Mouse (Mus musculus): ENCODE data around the gene Ubn1. TPM values are rescaled to one million over a fixed set of nuclear protein-coding genes. Genes with fewer than 3 reads are reported as not detected.

The Ubn1 gene
- total RNA-seq, 2 experiments from 2014 or later, result 30.4 to 33.1 TPM

DNA sequence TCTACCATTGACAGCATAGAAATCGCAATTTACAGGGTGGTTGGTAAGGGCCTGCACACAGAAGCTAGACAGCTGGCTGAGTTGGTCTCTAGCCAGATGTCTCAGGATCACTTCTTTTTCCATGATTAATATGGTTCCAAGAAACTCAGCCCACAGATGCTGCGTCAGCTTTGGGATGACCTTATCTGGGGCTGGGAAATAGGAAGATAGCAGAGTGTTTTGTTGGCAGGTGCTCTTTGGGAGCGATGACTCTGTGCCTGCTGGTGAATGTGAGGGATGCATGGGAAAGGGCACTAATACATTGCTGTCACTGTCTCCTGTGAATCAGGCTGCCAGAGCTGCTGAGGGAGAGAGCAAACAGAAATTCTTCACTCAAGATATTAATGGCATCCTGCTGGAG is 20.5 kb downstream of the Ubn1 start:
- intact Hi-C loops (cut with DNase I), result no loop called here
- DNase-seq, result no peak

GRCm38 (mm10) chr16:5071974-5072373 is 22.1 kb downstream of the Ubn1 start:
- DNase-seq, result no peak
- intact Hi-C loops (cut with DNase I), result no loop called here

GRCm38 (mm10) chr16:5074341-5074740 is 24.5 kb downstream of the Ubn1 start:
- intact Hi-C loops (cut with DNase I), result no loop called here
- DNase-seq, result no peak

GRCm38 (mm10) chr16:5085196-5085595 is 35.3 kb downstream of the Ubn1 start:
- DNase-seq, result no peak
- intact Hi-C loops (cut with DNase I), result no loop called here

DNA sequence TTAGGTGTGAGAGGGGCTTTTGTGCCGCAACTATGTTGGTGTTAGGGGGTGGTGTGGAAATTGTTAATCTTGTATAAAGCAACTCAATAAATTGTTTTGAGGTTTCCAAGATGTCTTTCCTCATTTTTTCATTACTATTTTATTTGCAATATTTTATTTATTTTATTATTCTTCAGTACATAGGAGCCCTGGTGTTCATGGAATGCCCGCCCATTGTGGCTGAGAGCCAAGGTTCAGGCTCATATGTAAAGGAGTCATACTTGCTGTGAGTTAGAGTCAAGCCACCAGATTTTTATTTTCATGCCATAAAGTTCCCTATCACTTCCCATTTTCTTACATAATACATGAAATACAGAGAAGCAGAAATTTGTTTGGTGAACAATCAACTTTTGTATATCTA is 36.3 kb downstream of the Ubn1 start:
- intact Hi-C loops (cut with DNase I), result no loop called here
- DNase-seq, result no peak

- DNase-seq, result no peak
- intact Hi-C loops (cut with DNase I), result no loop called here
Observed at GRCm38 (mm10) chr16:5089021-5089420, 39.2 kb downstream of the Ubn1 start.

DNA sequence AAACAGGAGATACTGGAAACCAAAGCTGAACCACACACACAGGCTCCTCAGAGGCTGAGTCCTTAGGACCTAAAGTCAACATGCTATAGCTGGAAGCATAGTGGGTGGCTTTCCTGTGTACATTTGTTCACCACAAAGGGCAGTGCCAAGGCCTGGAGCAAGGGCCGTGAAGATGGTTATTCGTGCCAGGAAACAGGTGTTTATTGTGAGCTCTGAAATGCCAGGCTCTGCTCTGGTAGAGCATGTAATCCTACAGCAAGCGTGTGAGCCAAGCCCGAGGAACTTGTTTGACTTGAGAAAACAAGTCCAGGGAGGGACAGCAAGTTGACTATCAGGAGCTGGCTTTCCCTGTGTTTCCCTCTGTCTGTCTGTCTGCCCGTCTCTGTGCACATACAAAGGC is 43.4 kb downstream of the Ubn1 start:
- intact Hi-C loops (cut with DNase I), result no loop called here
- DNase-seq, result no peak

GRCm38 (mm10) chr16:5096504-5096903 is 46.6 kb downstream of the Ubn1 start:
- intact Hi-C loops (cut with DNase I), result no loop called here
- DNase-seq, result no peak

DNA sequence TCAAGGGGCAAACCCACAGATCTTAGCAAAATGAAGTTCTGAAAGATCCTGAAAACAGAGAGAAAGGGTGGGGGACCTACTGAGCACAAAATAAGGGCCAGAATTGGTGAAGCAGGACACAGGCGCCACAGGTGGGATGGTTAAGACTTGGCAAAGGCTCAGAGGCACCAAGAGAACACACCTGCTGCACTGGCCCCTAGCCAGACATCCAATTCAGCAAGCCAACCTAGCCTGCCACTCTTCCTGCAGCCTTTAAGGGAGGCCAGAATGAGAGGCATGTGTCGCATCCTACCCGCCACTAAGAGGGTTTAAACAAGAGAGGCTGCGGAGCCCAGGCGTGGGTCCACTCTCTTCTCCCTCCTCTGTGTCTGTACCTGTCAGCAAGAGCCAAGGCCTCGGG is 51.1 kb downstream of the Ubn1 start:
- intact Hi-C loops (cut with DNase I), result no loop called here
- peak; percentile 74 for DNase-seq

DNA sequence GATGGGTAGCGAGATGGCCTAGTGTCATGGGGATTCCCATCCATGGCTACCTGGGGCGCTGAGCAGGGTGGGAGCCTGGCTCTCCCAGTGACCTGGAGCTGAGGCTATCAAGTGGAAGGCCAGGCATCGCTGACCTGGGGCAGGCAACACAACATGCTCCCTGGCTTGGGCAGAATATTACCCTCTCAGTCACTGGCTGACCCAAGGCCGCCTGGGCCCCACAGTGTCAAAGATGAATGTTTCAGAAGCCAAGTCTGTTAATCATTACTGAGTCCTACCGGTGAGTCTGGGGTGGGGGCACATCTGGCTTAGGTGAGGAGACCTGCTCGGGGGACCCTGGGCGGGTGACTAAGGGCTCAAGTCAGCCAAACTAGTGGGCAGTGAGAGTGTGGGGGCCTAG is 60.0 kb downstream of the Ubn1 start:
- no peak for DNase-seq
- intact Hi-C loops (cut with DNase I), result no loop called here

DNA sequence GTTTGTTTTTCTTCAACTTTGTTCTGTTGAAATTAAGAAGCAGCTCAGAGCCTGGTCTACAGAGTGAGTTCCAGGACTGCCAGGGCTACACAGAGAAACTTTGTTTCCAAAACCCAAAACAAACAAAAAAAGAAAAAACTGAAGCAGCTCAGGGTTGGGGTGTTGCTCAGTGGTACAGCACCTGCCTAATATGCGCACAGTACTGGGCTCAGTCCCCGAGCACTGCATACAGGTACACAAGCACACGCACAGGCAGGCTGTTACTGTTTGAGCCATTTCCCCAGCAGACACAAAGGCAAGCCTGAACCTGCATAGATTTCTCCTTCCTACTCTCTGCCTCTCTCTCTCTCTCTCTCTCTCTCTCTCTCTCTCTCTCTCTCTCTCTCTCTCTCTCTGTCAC is 61.2 kb downstream of the Ubn1 start:
- intact Hi-C loops (cut with DNase I), result no loop called here
- no peak for DNase-seq

- DNase-seq, result no peak
- intact Hi-C loops (cut with DNase I), result no loop called here
Observed at GRCm38 (mm10) chr16:5113002-5113550, 63.2 kb downstream of the Ubn1 start.

DNA sequence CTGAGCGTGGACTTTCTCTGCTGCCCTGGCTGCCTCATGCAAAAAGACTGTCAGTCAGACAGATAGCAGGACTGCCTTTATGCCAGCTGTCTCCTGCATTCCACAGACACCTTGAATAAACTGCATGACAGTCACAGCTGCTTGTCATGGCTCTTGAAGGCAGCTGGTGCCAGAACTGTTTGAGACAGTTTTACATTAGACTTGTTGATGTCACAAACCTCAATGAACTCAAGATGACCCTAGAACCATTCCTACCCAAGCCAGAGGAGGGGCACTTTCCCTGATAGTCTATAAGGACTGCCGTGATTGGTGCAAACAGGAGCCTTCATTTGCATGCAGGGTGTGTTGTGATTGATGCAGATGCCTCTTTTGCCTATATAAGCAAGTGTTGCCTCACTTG is 63.7 kb downstream of the Ubn1 start:
- no peak for DNase-seq
- intact Hi-C loops (cut with DNase I), result no loop called here

DNA sequence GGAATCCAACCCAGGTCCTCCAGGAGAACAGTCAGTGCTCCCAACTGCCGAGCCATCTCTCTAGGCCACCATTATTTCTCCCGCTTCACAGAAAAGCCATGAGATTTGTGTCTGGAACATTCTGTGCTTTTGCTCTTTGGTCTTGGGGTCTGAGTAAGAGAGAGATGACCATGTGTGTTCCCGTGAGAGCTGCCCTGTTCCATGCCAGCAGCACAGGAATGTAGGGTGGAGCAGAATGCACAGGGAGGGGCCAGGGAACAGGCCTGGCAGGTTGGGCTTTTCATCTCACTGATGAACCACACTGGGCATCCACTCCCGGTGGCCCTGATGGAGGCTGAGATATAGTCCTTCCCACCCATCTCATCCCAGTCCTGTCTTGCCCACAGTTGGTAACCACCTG is 69.5 kb downstream of the Ubn1 start:
- intact Hi-C loops (cut with DNase I), result no loop called here
- no peak for DNase-seq

DNA sequence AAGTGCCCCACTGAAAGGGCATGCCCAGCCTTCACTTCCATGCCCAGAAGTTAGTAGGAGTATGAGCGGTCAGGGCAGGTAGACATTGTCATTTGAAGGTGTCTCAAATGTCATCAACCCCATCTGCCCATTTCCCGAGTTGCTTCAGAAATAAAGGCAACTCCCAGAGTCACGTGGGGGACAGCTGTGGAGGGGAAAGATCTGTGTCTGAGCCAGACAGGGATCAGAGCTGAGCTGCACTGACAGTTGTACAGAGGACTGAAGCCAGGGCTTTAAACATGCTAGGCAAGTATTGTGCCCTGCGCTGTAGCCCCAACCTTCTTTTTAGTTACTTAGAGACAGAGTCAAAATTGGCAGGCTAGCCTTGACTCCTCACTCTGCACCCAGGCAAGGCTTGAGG is 70.0 kb downstream of the Ubn1 start:
- intact Hi-C loops (cut with DNase I), result no loop called here
- DNase-seq, result no peak

GRCm38 (mm10) chr16:5123476-5123875 is 73.6 kb downstream of the Ubn1 start:
- DNase-seq, result no peak
- intact Hi-C loops (cut with DNase I), result no loop called here

DNA sequence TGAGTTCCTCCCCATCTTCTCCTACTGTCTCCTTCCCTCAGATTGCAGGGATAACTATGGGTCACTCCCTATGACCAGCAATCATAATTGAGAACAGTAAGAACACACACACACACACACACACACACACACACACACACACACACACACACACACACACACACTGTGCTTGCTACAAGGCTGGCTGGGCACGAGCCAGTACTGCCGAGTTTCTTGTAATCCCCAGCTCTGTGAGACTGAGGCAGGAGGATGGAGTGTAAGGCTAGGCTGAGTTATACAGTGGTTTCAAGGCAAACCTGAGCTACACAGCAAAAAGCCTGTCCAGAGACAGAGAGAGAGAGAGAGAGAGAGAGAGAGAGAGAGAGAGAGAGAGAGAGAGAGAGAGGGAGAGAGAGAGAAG is 80.3 kb downstream of the Ubn1 start:
- DNase-seq, result no peak
- intact Hi-C loops (cut with DNase I), result no loop called here

DNA sequence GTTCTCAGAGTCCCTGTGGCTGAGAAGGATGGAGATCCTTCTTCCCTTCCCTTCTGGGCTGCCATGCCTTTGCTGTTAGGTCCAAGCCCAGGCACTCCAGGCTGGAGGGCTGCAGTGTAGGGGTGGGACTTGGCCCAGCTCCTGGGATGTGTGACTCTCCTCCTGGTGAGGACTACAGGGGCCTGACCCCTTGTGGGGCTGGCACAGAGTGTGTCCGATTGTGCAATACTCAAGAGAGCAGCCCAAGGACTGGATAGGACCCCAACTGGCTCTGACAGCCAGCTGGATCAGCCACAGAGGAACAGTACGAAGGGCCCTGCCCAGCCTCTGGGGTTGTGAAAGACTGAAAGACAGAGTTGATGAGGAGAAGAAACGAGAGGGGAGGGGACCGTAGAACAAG is 80.9 kb downstream of the Ubn1 start:
- intact Hi-C loops (cut with DNase I), result no loop called here
- DNase-seq, result no peak

DNA sequence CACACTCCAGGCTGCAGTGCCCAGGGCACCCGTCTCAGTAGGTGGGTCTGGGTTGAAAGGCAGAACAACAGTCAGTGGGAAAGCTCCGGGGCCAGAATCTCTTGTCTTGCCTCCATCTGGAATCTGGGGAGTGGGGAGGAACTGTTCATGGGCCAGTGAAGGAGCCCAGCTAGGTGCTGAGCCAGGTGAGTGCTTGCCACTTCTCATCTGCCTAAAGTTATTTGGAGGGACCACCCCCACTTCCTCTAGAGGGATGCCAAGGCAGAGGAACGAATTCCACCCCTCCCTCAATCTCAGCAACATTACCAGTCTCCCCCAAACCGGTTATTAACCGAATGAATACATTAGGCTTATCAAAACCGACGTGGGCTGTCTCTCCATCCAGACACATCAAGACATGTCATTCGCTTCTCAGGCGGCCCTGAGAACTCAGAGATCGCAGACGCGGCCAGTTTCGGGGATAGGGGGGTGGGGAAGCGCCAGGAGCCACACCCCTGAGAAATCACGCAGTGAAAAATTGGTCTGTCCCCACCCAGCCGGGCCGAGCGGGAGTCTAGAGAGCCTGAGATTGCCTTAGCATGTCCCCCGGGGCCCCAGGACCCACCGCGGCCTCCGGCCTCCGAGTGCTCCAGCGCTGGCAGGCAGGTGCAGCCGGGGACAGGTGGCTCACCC is 81.5 kb downstream of the Ubn1 start:
- intact Hi-C loops (cut with DNase I), result no loop called here
- no peak for DNase-seq

GRCm38 (mm10) chr16:5132401-5132801 is 82.5 kb downstream of the Ubn1 start, which contains the start of gene Ppl:
TSS of gene Ppl (minus strand) at chr16:5132421.
- intact Hi-C loops (cut with DNase I), result no loop called here
- DNase-seq, result no peak

- DNase-seq, result peak; percentile 64
- intact Hi-C loops (cut with DNase I), result no loop called here
Observed at GRCm38 (mm10) chr16:5134623-5135330, 84.9 kb downstream of the Ubn1 start.

DNA sequence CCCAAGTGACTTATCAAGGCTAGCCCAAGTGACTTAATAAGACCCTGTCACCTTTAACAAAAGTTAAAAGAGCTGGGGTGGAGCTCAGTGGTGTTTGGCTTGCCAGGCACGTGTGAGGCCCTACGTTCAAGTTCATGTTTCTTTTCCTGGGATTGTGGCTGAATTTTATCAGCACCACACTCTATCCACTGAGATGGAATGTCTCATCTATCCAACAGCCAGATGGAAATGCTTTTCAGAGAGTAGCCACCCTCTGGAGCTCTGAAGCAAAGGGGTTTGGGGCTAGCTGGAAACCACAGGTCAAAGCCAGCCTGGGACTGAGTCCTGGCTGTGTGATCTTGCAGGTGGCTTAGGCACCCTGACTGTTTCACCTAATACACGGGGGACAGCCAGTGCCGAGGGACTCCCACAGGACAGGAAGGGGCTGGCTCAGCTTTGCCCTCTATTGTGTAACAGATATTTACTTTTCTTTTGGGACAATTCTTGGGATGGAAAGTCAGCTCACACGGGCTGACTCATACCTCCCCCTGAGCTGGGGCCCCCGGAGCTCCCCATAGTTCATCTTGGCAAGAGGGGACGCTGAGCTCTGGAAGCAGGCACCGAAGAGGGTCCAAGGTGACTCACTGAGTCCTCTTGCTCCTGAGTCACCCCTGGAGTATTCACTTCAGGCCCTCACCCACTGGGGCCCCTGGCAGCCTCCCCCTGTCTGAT is 85.8 kb downstream of the Ubn1 start:
- intact Hi-C loops (cut with DNase I), result no loop called here
- no peak for DNase-seq
